Mouse (Mus musculus) kidney, adult 11 months (tissue): ENCODE results near the gene Drap1.

Experiments
- DNase-seq: peaks from one replicate; pipeline ENCODE4 v3.0.0; 2022

Gene Drap1

DNA sequence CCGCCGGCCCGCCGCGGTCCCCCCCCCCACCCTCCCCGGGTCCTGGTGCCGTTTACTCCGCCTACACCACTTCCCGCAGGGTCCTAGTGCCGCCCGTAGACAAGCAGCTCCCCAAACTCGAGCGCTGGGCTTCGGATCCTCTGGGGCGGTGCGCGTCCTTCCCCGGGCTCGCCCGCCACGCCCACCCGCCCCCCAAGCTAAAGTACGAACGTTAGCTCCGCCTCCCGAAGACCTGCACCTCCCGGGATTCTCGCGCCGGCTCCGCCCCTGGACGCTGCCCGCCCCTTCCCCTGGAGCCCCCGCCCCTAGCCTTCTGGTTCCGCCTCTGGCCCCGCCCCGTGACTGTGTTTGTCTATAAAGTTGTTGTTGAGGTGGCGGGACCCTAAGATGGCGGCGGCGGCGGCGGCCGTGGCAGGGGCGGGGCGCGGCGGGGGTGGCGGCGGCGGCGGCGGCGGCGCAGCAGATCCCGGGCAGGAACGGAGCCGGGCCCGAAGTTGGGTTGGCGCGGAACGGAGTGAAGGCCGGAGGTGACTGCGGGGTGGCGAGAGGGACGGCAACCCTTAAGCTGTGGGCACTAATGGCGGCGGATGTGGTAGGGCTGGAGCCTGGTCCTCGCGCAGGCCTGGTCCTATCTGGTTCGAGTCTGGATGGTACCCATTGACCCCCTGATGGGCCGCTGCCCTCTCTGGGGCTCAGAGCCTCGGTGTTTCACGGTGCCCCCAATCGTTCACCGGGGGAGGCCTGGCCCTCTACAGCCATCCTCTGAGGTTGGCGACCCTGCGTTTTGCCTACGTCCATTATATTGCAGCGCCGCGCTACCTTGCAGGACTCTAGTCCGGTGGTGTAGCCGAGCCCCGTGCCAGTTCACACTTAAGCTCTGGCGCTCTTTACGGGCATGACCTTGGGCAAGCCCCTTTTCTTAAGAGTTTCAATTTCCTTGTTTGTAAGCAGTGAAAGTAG lies at the start of gene Drap1, which contains the start of gene AI837181:
Gene Drap1 (minus strand): TSS at position 198 of the 960 bp plus-strand sequence.
Gene AI837181 (plus strand): TSS at position 363 of the 960 bp plus-strand sequence.
- DNase-seq, result peak; percentile 90

DNA sequence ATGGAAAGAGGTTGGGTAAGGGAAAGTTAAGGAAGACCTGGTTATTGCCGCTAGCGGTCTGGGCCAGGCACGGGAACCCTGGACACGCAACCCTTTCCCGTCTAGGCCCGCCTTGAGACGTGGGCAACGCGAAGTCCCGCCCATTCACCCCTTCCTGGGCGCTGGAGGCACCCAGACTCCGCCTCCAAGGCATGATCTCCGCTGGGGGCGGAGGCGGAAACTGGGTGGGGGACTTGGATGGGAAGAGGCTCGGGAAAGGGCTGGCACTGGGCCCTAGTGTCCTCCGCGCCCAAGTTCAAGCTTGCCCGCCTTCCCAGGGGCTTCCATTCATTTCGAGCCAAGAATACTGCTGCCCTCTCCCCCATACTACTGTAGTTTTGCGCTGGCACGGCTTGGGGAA lies 48.9 kb upstream of the Drap1 start, which contains the start of gene Efemp2:
Gene Efemp2 (plus strand): TSS at position 235 of the 400 bp plus-strand sequence.
- DNase-seq, result peak; percentile 80

DNA sequence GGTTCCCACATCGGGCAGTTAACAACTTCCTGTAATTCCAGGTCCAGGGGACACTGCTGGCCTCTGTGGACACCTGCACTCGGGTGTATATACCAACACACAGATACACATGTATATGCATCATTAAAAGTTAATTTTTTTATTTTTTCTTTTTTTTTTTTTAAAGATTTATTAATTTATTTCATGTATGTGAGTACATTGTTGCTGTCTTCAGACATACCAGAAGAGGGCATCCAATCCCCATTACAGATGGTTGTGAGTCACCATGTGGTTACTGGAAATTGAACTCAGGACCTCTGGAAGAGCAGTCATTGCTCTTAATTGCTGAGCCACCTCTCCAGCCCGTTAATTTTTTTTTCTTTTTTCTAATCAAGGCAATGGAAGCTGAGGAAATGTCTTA lies 48.1 kb upstream of the Drap1 start:
- no peak for DNase-seq

DNA sequence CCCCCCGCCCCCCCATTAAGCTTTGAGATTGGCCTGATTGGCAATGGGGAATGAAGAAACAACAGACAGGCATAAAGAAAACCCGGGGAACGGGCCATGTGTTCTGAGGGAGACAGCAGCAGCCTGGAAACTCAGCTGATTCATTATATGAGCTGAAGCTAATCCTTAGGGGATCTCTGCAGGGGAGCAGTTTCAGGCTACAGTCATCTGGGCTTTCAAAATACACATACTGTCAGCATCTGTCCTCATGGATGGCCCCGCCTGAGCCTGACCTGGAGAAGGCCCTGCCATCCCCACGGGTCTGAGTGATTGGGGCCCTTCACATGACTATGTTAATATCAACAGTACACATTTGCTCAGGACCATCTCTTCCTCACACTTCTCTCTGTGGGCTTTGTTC lies 47.1 kb upstream of the Drap1 start:
- DNase-seq, result no peak

DNA sequence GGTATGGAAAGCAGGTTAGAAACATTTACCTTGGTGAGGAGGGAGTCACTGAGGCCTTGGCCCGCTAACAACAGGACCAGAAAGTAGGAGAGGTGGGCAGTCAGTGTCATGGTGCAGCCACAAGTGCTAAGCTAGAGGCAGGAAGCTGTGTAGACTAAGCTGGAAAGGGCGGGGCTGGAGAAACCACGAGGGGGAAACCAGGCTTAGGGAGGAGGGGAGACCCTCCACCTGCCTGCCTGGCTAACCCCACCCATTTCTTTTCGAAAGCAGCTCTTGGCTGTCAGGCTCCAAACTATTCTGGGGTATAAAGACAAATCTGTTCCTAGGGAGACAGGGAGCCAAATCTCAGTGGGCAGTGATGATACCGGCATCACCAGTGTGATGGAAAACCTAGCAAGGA lies 43.6 kb upstream of the Drap1 start, which contains the start of gene Ctsw:
Gene Ctsw (minus strand): TSS at position 134 of the 400 bp plus-strand sequence.
- DNase-seq, result no peak

DNA sequence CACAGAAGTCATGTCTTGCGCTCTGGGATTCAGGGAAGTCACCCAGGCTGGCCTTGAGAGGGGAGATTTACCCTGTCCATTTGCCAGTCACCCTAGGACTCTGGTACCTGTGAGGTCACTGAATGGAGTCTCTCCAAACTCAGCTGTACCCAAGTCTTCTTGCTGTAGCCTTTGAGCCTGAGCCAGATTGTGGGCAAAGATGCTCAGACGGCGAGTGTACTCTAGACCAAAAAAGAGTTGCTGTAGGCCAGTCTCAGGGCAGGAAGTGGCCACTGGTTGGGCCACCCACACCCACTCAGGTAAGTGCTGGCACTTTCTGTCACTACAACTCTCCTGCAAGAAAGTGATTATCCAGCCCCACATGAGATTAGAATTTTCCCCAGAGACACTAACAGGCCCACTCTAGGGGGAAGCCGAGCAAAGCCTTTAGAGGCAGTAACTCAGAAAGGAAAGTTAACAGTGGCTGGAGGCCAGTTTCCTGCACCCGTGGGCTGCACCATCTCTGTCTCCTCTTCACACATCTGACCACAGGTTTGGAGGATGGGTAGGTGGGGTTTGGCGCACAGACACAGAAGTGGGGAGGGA lies 42.2 kb upstream of the Drap1 start:
- DNase-seq, result no peak

DNA sequence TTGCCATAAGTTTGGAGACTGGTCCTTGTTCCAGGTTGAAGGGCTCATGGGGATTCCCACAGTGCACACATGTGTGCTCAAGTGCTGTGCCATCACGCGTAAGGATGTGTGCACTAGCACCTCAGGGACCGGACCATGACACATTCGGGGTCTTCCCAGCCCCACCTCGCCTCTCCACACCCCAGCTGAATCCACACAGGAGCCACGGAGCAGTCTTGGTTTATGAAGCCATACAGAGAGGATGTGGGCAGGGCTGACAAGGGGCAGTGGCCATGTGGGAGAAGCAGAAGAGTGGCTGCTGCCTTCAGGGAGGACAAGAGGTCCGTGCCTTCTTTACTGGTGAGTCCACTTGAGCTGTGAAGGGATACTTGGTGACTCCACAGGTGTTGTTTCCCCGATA lies 40.3 kb upstream of the Drap1 start:
- no peak for DNase-seq

DNA sequence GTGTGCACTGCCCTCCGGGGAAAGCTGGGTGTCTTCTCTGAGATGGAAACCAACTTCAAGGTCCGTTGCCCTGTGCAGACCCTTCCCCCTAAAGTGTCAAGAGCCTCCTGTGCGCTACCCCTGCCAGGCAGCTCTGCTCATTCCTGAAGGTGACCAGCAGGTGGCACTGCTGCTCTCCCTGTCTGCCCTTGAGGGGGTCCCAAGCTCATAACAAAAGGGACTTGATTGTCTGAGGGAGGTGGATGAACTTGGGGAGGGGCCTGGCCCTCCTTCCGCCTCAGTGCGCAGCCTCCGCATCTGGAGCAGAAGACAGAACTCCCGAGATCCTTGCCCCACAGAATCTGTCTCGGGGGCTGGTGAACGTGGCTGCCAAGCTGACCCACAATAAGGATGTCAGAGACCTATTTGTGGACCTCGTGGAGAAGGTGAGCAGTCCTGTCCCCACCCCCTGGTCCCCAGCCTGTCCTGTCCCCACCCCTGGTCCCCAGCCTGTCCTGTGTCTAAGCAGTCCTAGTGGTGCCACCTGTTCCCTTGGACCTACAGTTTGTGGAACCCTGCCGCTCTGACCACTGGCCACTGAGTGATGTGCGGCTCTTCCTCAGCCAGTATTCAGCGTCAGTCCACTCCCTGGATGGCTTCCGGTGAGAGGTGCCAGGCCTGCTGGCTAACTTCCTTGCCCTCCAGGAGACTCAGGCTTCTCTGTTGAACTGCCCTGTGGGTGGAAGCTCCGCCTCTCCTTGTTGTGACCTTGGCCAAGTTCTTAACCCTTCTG lies 39.2 kb upstream of the Drap1 start:
- peak; percentile 50 for DNase-seq

DNA sequence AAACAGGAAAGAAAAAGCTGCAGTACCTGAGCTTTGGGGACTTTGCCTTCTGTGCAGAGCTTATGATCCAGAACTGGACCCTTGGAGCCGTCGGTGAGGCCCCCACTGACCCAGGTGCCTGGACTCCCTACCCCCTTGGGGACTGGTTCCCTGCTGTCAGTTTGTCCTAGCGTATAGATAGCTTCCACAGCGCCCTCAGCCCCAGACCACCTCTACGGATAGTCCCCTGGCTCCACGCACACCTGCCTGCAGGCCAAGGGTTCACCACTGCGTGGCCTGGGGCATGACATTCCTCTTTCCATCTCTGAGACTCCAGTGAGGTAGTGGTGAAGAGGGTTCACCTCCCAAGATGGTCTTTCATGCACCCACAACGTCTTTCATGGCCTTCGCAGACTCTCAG lies 38.4 kb upstream of the Drap1 start:
- no peak for DNase-seq

DNA sequence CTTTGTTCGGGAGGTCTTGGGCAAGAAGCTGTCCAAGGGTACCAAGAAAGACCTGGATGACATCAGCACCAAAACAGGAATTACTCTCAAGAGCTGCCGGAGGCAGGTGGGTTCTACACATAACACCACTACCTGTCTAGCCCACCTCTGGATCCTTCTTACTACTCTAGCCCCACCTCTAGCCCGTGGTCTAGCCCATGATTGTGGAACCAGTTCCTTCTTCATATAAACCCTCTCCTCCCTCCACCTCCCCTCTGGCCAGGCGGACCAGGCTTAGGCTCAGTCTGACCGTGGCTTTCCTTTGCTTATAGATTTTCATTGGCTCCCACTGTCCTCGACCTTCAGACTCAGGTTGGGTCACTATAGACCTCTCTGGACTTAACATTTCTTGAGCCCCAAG lies 36.6 kb upstream of the Drap1 start:
- DNase-seq, result no peak

DNA sequence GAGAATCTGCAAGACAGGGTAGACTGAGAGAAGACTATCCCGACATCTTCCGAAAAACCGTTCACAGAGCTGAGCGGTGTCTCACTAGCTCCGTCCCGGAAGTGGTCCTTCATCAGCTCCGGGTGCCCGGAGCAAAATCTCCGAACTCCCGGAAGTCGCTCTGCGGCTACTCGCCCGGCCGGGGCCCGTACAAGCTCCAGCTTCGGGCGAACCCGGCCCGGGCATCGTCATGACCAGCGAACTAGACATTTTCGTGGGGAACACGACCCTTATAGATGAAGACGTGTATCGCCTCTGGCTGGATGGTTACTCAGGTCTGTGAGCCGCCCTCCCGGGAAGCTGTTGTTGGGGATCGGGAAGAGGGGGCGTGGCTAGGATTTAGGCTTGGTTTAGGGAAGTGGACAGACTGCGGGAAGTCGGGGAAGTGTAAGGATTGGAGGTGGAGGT lies 35.7 kb upstream of the Drap1 start, which contains the start of gene Fibp:
Gene Fibp (plus strand): TSS at position 151 of the 447 bp plus-strand sequence.
- peak; percentile 86 for DNase-seq

DNA sequence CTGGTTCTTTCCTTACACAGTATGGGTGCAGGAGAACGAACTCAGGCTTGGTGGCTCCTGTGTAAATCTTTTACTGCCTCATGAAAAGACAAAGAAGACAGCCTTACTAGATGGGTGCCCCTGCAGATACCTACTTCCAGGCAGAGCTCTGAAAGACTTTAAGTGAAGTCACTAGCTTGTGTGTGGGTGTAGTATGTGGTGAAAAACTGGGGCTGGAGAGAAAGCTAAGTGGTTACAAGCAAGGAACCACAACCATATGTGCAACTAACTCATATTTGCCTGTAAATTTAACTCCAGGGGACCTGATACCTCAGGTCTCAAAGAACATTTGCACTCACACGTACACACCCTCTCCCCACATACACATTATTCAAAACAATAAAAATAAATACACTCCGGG lies 35.1 kb upstream of the Drap1 start:
- no peak for DNase-seq

DNA sequence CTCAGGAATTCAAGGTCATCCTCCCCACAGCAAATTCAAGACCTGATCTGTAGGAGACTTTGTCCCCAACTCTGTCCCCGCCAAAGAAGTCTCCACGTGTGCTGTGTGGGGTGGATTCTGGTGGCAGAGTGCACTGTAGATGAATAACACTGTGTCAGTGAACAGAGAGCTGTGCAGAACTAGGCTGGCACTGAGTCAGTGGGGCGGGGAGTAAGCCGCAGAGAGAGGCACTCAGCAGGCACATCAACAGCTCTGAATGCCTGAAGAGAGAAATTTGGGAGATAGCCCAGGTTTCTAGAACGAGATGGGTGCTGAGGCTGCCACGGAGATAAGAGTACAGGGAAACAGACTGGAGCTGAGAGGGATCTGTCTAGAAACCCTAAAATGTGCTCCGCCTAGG lies 34.2 kb upstream of the Drap1 start:
- DNase-seq, result peak; percentile 64

DNA sequence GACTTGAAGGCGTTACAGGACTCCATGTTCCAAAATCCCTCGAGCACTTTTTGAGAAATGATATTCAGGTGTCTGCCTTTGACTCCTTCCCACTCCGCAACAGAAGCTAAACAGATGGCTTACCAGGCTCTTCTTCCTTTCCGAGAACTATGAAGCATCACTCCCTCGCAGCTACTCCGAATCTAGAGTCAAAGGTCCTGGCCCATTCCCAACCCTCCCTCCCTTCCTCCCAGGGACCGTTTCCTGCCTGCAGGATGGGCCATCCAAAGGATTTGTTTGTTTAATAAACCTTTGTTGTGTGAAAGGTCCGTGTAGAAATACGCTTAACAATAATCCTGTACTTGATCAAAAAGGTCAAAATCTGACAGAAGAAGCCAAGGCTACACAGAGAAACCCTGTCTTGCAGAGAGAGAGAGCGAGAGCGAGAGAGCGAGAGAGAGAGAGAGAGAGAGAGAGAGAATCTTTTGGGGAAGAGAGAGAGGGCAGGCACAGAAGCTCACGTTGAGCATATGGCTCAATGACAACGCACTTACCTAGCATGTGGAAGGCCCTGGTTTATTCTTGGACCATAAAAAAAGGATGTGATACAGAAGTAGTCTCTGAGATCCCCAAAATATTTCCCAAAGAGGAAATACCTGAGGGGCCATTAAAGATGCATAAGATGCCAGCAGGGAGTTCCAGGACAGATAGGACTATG lies 33.1 kb upstream of the Drap1 start, which contains the start of gene Ccdc85b:
Gene Ccdc85b (minus strand): TSS at position 149 of the 697 bp plus-strand sequence.
- DNase-seq, result no peak

DNA sequence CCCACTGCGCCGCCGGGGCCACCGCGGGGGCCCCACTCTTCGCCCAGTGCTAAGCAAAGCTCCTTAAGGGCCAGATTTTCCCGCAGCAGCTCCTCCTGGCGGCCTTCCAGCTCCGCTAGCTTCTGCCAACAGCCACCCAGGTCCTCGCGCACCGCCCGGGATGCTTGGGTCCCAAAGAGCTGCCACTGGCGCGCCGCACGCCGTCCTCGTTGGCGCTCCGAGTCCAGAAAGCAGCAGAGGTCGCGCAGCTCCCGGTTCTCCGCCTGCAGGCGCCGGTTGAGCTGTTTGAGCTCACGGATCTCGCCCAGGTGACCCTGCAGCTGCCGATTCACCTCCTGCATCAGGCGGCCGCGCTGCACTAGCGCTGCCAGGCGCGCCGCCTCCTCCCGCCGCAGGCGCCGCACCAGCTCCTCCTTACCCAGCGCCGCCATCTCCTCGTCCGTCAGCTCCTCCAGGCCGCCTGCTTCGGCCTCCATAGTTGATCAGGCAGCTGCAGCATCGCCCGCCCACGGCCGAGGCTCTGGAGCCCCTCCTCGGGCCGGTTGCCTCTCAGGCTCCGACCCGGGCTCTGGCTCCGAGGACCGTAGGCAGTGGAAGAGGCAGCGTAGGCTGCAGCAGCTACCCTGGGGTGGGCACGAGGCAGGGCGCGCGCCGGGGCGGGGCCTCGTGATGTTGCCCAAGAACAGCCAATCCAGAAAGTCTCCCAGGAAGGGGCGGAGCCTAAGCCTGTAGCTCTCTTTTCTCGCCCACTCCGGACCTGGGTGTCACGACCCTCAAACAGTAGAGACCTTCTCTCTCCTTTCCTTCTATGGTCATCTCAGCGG lies 32.4 kb upstream of the Drap1 start:
- DNase-seq, result peak; percentile 95

DNA sequence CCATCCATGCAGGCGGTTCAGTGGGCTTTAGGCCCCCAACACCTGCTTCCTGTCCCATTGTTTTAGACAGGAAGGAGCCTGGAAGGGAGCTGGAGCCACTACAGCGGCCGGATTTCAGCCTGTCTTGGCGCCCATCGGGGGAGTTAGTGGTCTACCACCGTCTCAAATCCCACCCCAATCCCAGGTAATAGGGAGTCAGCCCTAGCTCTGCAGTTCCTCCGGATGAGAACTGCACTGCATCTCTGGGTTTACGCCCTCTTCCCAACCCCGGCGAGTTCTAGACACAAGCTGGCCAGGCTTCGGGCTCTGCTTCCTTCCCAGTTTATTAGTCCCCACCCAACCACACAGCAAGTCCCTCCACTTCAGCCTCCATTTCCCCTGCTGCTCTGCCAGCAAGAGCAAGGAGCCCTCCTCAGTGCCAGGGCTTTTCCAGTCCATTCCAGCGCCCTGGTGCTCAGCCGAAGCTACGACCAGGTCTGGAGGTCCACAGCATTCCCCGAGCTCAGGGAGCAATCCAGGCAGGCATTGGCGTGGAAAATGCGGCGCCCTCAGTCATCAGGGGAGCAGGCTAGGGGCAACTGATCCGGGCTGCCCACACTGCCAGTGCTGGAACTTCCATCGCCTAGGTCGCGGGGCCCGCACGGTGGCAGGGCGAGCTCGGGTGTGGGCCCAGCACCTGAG lies 31.6 kb upstream of the Drap1 start:
- DNase-seq, result peak; percentile 44

DNA sequence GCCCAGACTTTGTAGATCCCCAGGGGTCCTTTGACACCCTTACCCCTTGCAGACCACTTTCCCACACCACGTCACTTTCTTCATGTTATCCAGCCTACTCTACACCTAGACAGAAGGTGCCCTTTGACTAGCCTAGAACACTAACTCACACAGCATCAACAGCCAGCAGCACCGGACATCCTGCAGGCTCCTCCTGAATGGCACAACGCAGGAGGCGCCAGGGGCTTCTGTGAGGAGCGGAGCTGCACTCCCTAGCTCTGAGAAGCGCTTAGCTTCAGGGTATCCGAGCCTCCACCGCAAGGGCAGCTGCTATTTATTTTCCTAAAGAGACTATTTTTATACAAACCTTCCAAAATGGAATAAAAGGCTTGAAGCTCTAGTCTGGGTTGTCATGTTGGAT lies 30.8 kb upstream of the Drap1 start:
- no peak for DNase-seq

DNA sequence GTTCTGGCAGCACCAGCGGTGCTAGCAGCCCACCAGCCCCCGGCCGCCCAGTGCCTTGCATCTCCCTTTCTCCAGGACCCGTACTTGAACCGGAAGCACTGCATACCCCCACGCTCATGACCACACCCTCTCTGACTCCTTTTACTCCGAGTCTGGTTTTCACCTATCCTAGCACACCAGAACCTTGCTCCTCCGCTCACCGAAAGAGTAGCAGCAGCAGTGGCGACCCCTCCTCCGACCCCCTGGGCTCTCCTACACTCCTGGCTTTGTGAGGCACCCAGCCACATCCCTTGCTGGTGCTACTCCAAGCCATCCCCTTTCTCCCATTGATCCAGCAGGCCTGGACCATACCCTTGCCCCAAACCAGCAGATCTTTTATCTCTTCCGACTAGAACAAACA lies 30.3 kb upstream of the Drap1 start:
- no peak for DNase-seq

DNA sequence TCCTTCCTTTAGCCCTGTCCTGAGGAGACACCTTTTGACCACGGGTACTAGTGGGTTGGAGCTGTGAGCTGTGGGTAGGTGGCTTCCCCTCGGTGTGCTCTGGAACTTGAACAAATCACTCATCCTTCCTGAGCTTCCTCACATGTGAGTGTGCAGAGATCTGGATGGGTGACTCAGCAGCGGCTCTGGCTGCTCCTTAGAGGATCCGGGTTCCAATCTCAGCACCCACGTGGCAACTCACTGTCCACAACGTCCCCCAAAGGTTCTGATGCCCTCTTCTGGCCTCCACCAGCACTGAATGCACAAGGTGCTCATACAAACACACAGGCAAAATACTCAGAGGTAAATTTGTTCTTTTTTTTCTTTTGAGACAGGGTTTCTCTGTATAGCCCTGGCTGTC lies 27.0 kb upstream of the Drap1 start:
- no peak for DNase-seq

DNA sequence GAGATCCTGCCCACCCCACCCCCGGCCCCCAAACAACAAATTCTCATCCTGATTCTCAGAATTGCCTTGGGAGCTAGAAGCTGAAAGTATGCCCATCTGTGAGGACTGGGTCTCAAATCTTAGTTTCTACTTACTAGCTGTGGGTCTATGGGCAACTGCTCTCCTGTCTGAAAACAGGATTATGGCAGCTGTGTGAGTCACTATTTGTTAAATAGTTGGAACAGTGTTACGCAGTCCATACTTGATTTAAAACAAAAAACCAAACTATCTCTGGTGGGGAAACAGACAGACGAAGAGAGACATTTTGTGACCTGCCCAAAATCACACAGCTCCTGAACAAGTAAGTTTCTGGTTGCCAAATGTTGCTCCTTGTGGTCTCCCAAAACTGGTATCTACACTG lies 24.9 kb upstream of the Drap1 start:
- no peak for DNase-seq
